18 mouse cellular contexts compared by ENCODE assay signal in the genomic region with DNA sequence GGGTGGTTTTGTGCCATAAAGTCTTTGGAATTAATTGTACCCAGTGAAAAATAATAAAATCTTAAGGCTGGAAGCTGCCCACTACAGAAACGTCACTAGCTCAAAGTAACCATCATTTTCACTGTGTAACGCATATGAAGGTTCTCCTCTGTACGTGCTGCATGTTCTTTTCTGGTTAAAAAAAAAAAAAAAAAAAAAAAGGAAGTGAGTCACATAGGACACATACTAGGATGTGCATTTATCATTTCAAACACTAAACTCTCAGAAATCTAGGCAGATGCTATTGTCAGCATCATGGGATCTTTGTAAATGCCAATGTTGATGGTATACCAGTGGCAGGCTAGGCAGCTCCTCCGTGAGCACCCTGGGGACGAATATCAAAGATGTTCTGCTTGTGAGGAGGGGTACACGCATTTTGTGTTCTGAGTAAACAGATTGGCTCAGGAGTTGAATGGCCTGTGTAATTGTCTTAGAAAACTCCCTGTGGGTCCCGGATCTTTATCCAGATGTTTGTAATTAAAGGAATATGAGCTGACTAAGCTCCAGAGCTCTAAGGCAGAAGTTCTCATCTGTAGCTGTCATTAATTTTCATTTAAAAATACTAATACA. TPM values are rescaled to one million over a fixed set of nuclear protein-coding genes. Genes with fewer than 3 reads are reported as not detected.
A peak's percentile ranks its signal among the peaks of the same experiment; 100 is the strongest.
DNase-seq lines count a peak whose midpoint lies in the region; ATAC-seq and TF ChIP-seq lines count a peak whose summit lies in the region.
"Had no signal": no experiment of that assay in that cellular context is flagged by ENCODE, and none has a peak within 500 bp of the region (broad histone marks: within the 10 kb centered on the region; RNA-seq: fewer than 3 reads in every experiment).

No protein-coding gene starts in this region.

- no peaks in the 10 kb centered on the region for H3K36me3 ChIP-seq in hindbrain, postnatal 0 days (ENCODE audit: insufficient read depth, low read length)
- H3K36me3 ChIP-seq in myocyte (ENCODE audit: control insufficient read depth, insufficient read depth), result no peaks in the 10 kb centered on the region
- H3K36me3 ChIP-seq: intestine, embryonic 15.5 days; liver, embryonic 13.5 days; stomach, embryonic 15.5 days had no signal

- H3ac ChIP-seq in myocyte (ENCODE audit: control insufficient read depth, insufficient read length), result no peak overlapping the region

- peak; percentile 13 for DNase-seq in embryo, embryonic 11 days
- DNase-seq in embryo, embryonic 10 days (ENCODE audit: low spot score), result no peak
- DNase-seq in MN1 (ENCODE audit: low spot score), result peak; percentile 38
- peak; percentile 18 for DNase-seq in hindbrain, postnatal 0 days (ENCODE audit: low spot score)
- DNase-seq in left cerebral cortex, postnatal 36 days (ENCODE audit: low spot score in 2 of 2), result no peak
- DNase-seq in left cerebral cortex, postnatal 25 days (ENCODE audit: low spot score in 2 of 2), result no peak
- DNase-seq in kidney, adult 8-10 months, result no peak
- DNase-seq: adrenal gland, postnatal 25 days; cerebellum, postnatal 25 days; kidney, postnatal 14 days; layer of hippocampus, adult 9-11 months; left cerebral cortex, postnatal 4 days; liver, embryonic 13.5 days had no signal

- H3K4me2 ChIP-seq in hindbrain, postnatal 0 days (ENCODE audit: low read depth, low read length), result no peak overlapping the region
- H3K4me2 ChIP-seq in myocyte (ENCODE audit: low read depth), result peak overlapping the region; percentile 48
- H3K4me2 ChIP-seq: intestine, embryonic 15.5 days; liver, embryonic 13.5 days; stomach, embryonic 15.5 days had no signal

- no peak overlapping the region for H3K27ac ChIP-seq in hindbrain, postnatal 0 days
- H3K27ac ChIP-seq: intestine, embryonic 15.5 days; liver, embryonic 13.5 days; stomach, embryonic 15.5 days had no signal

- WGBS in hindbrain, postnatal 0 days, result 39% methylated on average over 7 of the region's 7 CpGs

- no peaks in the 10 kb centered on the region for H3K27me3 ChIP-seq in hindbrain, postnatal 0 days (ENCODE audit: insufficient read depth, low read length)
- no peaks in the 10 kb centered on the region for H3K27me3 ChIP-seq in myocyte (ENCODE audit: control insufficient read depth, insufficient read depth, insufficient read length)
- H3K27me3 ChIP-seq: intestine, embryonic 15.5 days; liver, embryonic 13.5 days; stomach, embryonic 15.5 days had no signal

- no peak for TF ChIP-seq POLR2A in myocyte (IDR thresholded peaks at IDR 0.05; ENCODE audit: insufficient read length, low read depth)

- intact Hi-C loops in left cerebral cortex, postnatal 36 days (cut with DNase I), result no loop called here
- intact Hi-C loops in left cerebral cortex, postnatal 25 days (cut with DNase I), result no loop called here

- TF ChIP-seq CTCF in hindbrain, postnatal 0 days (IDR thresholded peaks at IDR 0.05; ENCODE audit: low read depth), result no peak

- no peak for ATAC-seq in hindbrain, postnatal 0 days
- ATAC-seq: intestine, embryonic 15.5 days had no signal

- peaks cover 5% of the 10 kb centered on the region for H3K79me2 ChIP-seq in myocyte (ENCODE audit: control insufficient read depth, insufficient read depth)

- no peak overlapping the region for H3K4me3 ChIP-seq in hindbrain, postnatal 0 days (ENCODE audit: low read length)
- H3K4me3 ChIP-seq in myocyte, result no peak overlapping the region
- H3K4me3 ChIP-seq: intestine, embryonic 15.5 days; liver, embryonic 13.5 days; stomach, embryonic 15.5 days had no signal

- no peaks in the 10 kb centered on the region for H3K9me3 ChIP-seq in hindbrain, postnatal 0 days (ENCODE audit: low read length)
- H3K9me3 ChIP-seq: intestine, embryonic 15.5 days; liver, embryonic 13.5 days; stomach, embryonic 15.5 days had no signal

- H3K4me1 ChIP-seq in hindbrain, postnatal 0 days (ENCODE audit: insufficient read depth, low read length), result no peaks in the 10 kb centered on the region
- H3K4me1 ChIP-seq: intestine, embryonic 15.5 days; liver, embryonic 13.5 days; stomach, embryonic 15.5 days had no signal

- no peak overlapping the region for H3K9ac ChIP-seq in hindbrain, postnatal 0 days (replicated peaks; ENCODE audit: low read length)
- H3K9ac ChIP-seq: intestine, embryonic 15.5 days; liver, embryonic 13.5 days; stomach, embryonic 15.5 days had no signal

TF ChIP-seq in myocyte, 11 proteins besides CTCF, POLR2A, EP300 and RAD21:
- no peak for TF ChIP-seq SRF (IDR thresholded peaks at IDR 0.05; ENCODE audit: control insufficient read depth, insufficient read length, low read depth)
- TF ChIP-seq TCF3 (IDR thresholded peaks at IDR 0.05; ENCODE audit: insufficient read length, low read depth), result no peak
- no peak for TF ChIP-seq E2F4 (IDR thresholded peaks at IDR 0.05; ENCODE audit: insufficient read depth)
- no peak for TF ChIP-seq MAX (IDR thresholded peaks at IDR 0.05; ENCODE audit: low read depth)
- TF ChIP-seq CEBPB (IDR thresholded peaks at IDR 0.05; ENCODE audit: insufficient read depth, poor library complexity, severe bottlenecking), result no peak
- TF ChIP-seq POLR2AphosphoS2 (IDR thresholded peaks at IDR 0.05; ENCODE audit: insufficient read length, low read depth), result no peak
- TF ChIP-seq MYOD1 (IDR thresholded peaks at IDR 0.05; ENCODE audit: control insufficient read depth in 1 of 3, insufficient read length in 2 of 3, low read depth in 2 of 3), result no peak
- no peak for TF ChIP-seq USF1 (IDR thresholded peaks at IDR 0.05; ENCODE audit: low read depth)
- no peak for TF ChIP-seq MYOG (IDR thresholded peaks at IDR 0.05; ENCODE audit: control insufficient read depth in 1 of 3, insufficient read depth in 1 of 3, insufficient read length in 2 of 3, low read depth in 2 of 3)
- no peak for TF ChIP-seq TCF12 (IDR thresholded peaks at IDR 0.05; ENCODE audit: insufficient read depth, poor library complexity, severe bottlenecking)
- TF ChIP-seq REST (IDR thresholded peaks at IDR 0.05; ENCODE audit: insufficient read depth, insufficient read length), result no peak

RNA-seq across cellular contexts. Expression of a gene that starts 7.3 kb away (rescaled TPM):
- 0.43 and 1.5 TPM in 2 replicates for total RNA-seq in hindbrain, postnatal 0 days (2014; rRNA removed)
- polyA plus RNA-seq in hindbrain, postnatal 0 days (2015; fragmentation: Nextera tagmentation; extraction: Ambion mirVana), result 2.1 and 2.3 TPM in 2 replicates
- 3.2 TPM for polyA plus RNA-seq in myocyte (2012; fragmentation: generic; extraction: Trizol)
- total RNA-seq in left cerebral cortex, postnatal 36 days (2021), result 1 to 10 TPM; 1.8 to 3.0 TPM
- total RNA-seq in left cerebral cortex, postnatal 25 days (2021), result 1 to 10 TPM; 1.1 to 3.0 TPM

RNA-seq across cellular contexts. Expression of a gene that starts 26.5 kb away (rescaled TPM):
- total RNA-seq in hindbrain, postnatal 0 days (2014; rRNA removed), result not detected in 2 replicates
- polyA plus RNA-seq in hindbrain, postnatal 0 days (2015; fragmentation: Nextera tagmentation; extraction: Ambion mirVana), result not detected in 2 replicates
- 0.12 TPM for polyA plus RNA-seq in myocyte (2012; fragmentation: generic; extraction: Trizol)
- total RNA-seq in left cerebral cortex, postnatal 36 days (2021), result not detected
- not detected for total RNA-seq in left cerebral cortex, postnatal 25 days (2021)
- total RNA-seq: adrenal gland, postnatal 25 days; ES-E14; left cerebral cortex, postnatal 4 days had no signal
- polyA plus RNA-seq: heart, embryonic 16.5 days; intestine, embryonic 15.5 days; liver, embryonic 13.5 days; stomach, embryonic 15.5 days had no signal

RNA-seq across cellular contexts. Expression of a gene that starts 33.1 kb away (rescaled TPM):
- 3.9 and 6.5 TPM in 2 replicates for total RNA-seq in hindbrain, postnatal 0 days (2014; rRNA removed)
- 12.2 and 14.5 TPM in 2 replicates for polyA plus RNA-seq in hindbrain, postnatal 0 days (2015; fragmentation: Nextera tagmentation; extraction: Ambion mirVana)
- polyA plus RNA-seq in myocyte (2012; fragmentation: generic; extraction: Trizol), result 17.7 TPM
- under 1 TPM; 0.79 to 0.99 TPM for total RNA-seq in left cerebral cortex, postnatal 36 days (2021)
- total RNA-seq in left cerebral cortex, postnatal 25 days (2021), result 1 to 10 TPM; 1.3 to 1.6 TPM

Comparison
In these comparisons a context has a peak if more than half of its experiments do, and no peak if none do; other contexts are left out.
1. DNase-seq: peak in embryo, embryonic 11 days (single experiment), MN1 (single experiment) and hindbrain, postnatal 0 days (single experiment); none in embryo, embryonic 10 days (single experiment), left cerebral cortex, postnatal 36 days (0 of 2), left cerebral cortex, postnatal 25 days (0 of 2) and kidney, adult 8-10 months (0 of 2).